Mouse (Mus musculus): Measurements from ENCODE around the gene Zic5. TPM values are rescaled to one million over a fixed set of nuclear protein-coding genes. Genes with fewer than 3 reads are reported as not detected.

Zic5 gene
- polyA plus RNA-seq, 1 experiment from 2014 or later = not detected

DNA sequence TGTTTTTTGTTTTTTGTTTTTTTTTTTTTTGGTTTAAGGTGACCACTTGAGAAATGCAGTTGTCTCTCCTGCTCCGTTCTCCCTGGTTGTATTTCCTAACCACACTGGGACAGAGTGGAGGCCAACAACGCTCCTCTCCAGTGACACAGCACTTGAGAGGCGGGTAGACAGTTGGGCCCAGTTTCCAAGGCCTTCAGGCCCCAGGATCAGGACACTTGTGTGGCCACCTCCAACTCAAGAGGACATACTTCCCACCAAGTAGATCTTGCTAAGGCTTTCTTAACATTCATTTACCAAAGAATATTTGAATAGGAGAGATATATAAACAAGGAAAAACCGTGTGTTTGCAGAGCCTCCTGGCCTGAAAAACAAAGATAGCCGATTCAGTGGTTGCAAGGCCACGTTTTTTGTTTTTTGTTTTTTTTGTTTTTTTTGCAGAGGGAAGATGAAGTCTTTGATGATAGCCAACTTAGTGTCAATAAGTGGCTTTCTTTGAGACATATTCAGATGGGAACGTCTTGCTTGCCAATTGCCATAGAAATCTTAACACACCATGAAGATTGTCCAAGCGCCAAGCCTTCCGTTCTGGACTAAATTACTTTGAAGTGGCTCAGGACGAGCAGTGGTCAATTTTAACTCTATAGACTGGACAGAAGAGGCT is 10.4 kb downstream of the Zic5 start:
- WGBS (ENCODE audit: insufficient replicate concordance) = 58% methylated on average over 10 of the region's 10 CpGs
- H3K4me2 ChIP-seq (ENCODE audit: low read depth, low read length) = no peak overlapping the region
- no peak overlapping the region for H3K9ac ChIP-seq (replicated peaks)
- H3K27me3 ChIP-seq (ENCODE audit: insufficient read depth, low read length) = peaks cover 65% of the 10 kb centered on the region
- DNase-seq (no peak), ATAC-seq (no peak)
- no peaks in the 10 kb centered on the region for H3K36me3 ChIP-seq (replicated peaks; ENCODE audit: insufficient read depth, low read length)
- no peak overlapping the region for H3K27ac ChIP-seq (ENCODE audit: low read depth)
- H3K4me3 ChIP-seq (ENCODE audit: low read depth, low read length) = no peak overlapping the region
- H3K4me1 ChIP-seq (ENCODE audit: insufficient read depth) = 0 out of 2 replicates have a peak, but pooled peaks cover 3% of the 10 kb centered on the region
- no peaks in the 10 kb centered on the region for H3K9me3 ChIP-seq (ENCODE audit: low read length)
- TF ChIP-seq CTCF (IDR thresholded peaks at IDR 0.05; ENCODE audit: low read depth) (no peak), EP300 (IDR thresholded peaks at IDR 0.05; ENCODE audit: low read depth) (no peak)

DNA sequence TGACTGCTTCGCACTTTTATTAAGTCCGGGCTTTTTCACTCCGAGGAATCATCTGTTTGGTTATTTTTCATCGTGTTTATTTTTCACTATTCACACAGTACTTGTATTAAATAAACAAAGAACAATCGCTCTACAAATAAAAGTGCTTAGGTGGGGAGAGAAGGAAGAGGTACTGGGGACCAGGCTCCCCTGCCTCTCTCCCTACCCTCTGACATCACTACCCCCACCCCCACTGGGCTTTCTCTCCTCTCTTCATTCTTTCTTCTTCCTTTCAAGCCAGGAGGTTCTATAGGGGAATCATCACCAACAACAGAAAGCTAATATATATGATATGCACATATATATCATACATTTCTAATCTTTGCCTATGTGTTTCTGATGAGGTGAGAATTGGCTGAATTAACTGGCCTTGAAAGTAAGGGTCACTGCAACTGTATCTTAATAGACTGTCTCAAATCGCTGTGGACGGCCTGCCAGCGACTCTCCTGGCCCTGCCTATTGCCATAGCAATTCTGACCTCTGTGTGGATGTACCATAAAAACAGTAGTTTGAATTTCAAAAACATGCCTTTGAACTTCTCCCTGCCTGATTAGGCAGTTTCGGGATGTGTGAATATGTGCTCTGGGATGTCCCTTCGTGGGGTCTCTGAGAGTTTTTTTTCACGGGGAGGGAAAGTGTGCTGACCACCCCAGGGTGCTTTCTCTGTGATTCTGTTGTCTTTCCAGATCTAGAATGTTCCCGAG is 11.3 kb downstream of the Zic5 start:
- H3K9ac ChIP-seq (replicated peaks) = no peak overlapping the region
- peaks cover 69% of the 10 kb centered on the region for H3K27me3 ChIP-seq (ENCODE audit: insufficient read depth, low read length)
- H3K4me1 ChIP-seq (ENCODE audit: insufficient read depth) = 0 out of 2 replicates have a peak, but pooled peaks cover 3% of the 10 kb centered on the region
- H3K4me2 ChIP-seq (ENCODE audit: low read depth, low read length) = peak overlapping the region; percentile 62
- no peak overlapping the region for H3K27ac ChIP-seq (ENCODE audit: low read depth)
- peak overlapping the region; percentile 35 for H3K4me3 ChIP-seq (ENCODE audit: low read depth, low read length)
- TF ChIP-seq EP300 (IDR thresholded peaks at IDR 0.05; ENCODE audit: low read depth) (no peak), CTCF (IDR thresholded peaks at IDR 0.05; ENCODE audit: low read depth) (no peak)
- no peak for ATAC-seq
- no peaks in the 10 kb centered on the region for H3K9me3 ChIP-seq (ENCODE audit: low read length)
- WGBS (ENCODE audit: insufficient replicate concordance) = 20% methylated on average over 12 of the region's 12 CpGs
- no peak for DNase-seq
- no peaks in the 10 kb centered on the region for H3K36me3 ChIP-seq (replicated peaks; ENCODE audit: insufficient read depth, low read length)

DNA sequence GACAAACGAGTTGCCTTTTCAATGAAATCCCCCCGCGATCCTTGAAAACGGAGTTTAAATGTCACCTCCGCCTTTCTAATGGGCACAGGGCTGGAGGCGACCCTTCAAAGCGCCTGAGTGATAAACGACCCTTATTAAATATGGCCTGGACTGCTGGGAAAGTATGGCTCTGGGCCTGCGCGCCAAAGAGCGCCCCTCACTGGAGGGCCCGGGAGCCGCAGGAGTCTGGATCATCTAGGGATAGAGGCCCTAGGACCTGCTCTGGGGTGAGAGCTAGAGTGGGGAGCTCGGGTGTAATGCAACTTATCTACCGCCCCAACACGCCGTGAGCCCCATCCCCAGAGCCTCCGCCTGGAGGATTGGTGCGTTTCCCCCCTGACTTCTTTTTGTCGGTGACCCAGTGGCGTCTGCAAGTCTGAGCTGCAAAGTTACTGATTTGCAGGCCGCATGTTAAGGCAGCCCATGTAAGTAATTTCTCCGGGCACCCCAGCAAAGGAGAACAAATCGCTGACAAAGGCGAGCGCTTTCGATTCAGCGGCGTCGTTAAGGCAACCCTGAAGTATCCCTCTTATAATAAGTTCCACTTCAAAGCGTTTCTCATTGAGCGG is 12.0 kb downstream of the Zic5 start:
- WGBS (ENCODE audit: insufficient replicate concordance) = 6% methylated on average over 32 of the region's 32 CpGs

DNA sequence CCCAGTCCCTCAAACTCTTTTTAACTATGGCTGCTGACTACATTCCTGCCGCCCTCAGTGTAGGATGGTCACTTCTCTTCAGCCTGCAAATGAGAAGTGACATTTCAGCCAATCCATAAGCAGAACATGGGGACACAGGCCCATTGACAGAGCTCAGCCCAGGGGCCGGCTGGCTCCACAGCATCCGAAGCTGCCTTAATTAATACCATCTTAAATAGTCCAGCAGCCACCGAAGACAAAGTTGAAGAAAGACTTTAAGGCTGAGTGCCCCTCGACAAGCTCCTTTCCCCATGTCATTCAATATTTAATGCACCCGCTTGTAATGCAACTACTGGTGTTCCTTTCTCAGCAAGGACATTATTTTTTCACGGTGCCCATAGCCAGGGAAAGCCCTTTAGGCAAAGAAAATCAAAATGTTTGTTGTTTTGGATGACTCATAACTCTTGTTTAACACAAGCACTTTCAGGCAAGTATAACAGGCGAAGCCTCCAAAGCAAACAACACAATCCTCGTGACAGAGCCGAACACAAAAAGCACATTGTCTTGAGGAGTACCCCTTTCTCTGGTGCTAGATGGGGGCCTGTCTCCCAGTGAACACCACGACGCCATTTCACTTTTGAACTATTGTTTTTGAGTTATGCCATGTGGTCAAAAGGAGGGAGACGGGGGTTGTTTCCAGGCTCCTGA is 12.6 kb downstream of the Zic5 start:
- 53% methylated on average over 13 of the region's 13 CpGs for WGBS (ENCODE audit: insufficient replicate concordance)
- no peak overlapping the region for H3K9ac ChIP-seq (replicated peaks)
- H3K4me1 ChIP-seq (ENCODE audit: insufficient read depth) = 0 out of 2 replicates have a peak, but pooled peaks cover 3% of the 10 kb centered on the region
- DNase-seq (no peak), ATAC-seq (no peak)
- TF ChIP-seq EP300 (IDR thresholded peaks at IDR 0.05; ENCODE audit: low read depth) = no peak
- no peak for TF ChIP-seq CTCF (IDR thresholded peaks at IDR 0.05; ENCODE audit: low read depth)
- H3K4me3 ChIP-seq (ENCODE audit: low read depth, low read length) = peak overlapping the region; percentile 35; the same call in 1 of the 2 replicates
- peak overlapping the region; percentile 62 for H3K4me2 ChIP-seq (ENCODE audit: low read depth, low read length)
- no peaks in the 10 kb centered on the region for H3K36me3 ChIP-seq (replicated peaks; ENCODE audit: insufficient read depth, low read length)
- H3K9me3 ChIP-seq (ENCODE audit: low read length) = no peaks in the 10 kb centered on the region
- H3K27ac ChIP-seq (ENCODE audit: low read depth) = no peak overlapping the region
- peaks cover 76% of the 10 kb centered on the region for H3K27me3 ChIP-seq (ENCODE audit: insufficient read depth, low read length)

More for the DNA sequence above, 12.0 kb downstream of the Zic5 start:
- H3K9me3 ChIP-seq (ENCODE audit: low read length) = no peaks in the 10 kb centered on the region
- H3K9ac ChIP-seq (replicated peaks) = no peak overlapping the region
- no peak for DNase-seq
- H3K36me3 ChIP-seq (replicated peaks; ENCODE audit: insufficient read depth, low read length) = no peaks in the 10 kb centered on the region
- TF ChIP-seq EP300 (IDR thresholded peaks at IDR 0.05; ENCODE audit: low read depth) (no peak), CTCF (IDR thresholded peaks at IDR 0.05; ENCODE audit: low read depth) (no peak)
- H3K4me1 ChIP-seq (ENCODE audit: insufficient read depth) = 0 out of 2 replicates have a peak, but pooled peaks cover 3% of the 10 kb centered on the region
- H3K27ac ChIP-seq (ENCODE audit: low read depth) = no peak overlapping the region
- peak overlapping the region; percentile 35 for H3K4me3 ChIP-seq (ENCODE audit: low read depth, low read length)
- peak overlapping the region; percentile 62 for H3K4me2 ChIP-seq (ENCODE audit: low read depth, low read length)
- peaks cover 75% of the 10 kb centered on the region for H3K27me3 ChIP-seq (ENCODE audit: insufficient read depth, low read length)
- ATAC-seq = no peak

DNA sequence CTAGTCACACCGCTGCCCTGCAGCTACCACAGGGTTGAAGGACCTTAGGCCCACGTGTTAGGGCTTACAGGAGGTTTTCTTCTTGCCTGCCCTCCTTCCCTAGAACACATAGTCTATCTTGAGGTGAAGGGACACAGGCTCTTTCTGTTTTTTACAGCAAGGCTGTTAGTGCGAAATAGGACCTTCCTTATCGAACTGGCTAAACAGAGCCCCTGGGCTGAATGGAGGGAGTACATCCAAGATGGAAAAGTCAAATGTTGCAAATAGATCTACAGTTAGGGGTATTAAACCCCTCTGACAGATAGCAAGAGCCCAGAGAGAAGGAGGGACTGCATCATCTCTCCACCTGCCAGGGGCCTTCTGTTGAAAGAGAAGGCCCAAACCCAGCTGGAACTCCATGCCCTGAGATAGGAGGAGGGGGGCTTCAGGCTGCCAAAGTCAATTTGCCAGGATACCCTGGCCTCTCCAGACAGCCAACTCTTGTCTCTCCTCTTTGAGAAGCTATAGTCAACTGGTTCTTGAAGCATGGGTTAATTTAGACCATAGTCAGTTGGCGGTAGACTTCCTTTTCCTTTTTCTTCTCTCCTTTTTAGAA is 13.8 kb downstream of the Zic5 start:
- no peak overlapping the region for H3K4me2 ChIP-seq (ENCODE audit: low read depth, low read length)
- no peak overlapping the region for H3K4me3 ChIP-seq (ENCODE audit: low read depth, low read length)
- H3K4me1 ChIP-seq (ENCODE audit: insufficient read depth) = 0 out of 2 replicates have a peak, but pooled peaks cover 3% of the 10 kb centered on the region
- 51% methylated on average over 5 of the region's 5 CpGs for WGBS (ENCODE audit: insufficient replicate concordance)
- H3K27ac ChIP-seq (ENCODE audit: low read depth) = no peak overlapping the region
- H3K27me3 ChIP-seq (ENCODE audit: insufficient read depth, low read length) = peaks cover 81% of the 10 kb centered on the region
- H3K9ac ChIP-seq (replicated peaks) = no peak overlapping the region
- no peaks in the 10 kb centered on the region for H3K36me3 ChIP-seq (replicated peaks; ENCODE audit: insufficient read depth, low read length)
- H3K9me3 ChIP-seq (ENCODE audit: low read length) = no peaks in the 10 kb centered on the region
- no peak for DNase-seq
- ATAC-seq = no peak
- no peak for TF ChIP-seq EP300 (IDR thresholded peaks at IDR 0.05; ENCODE audit: low read depth)
- TF ChIP-seq CTCF (IDR thresholded peaks at IDR 0.05; ENCODE audit: low read depth) = no peak

All from liver, postnatal 0 days (tissue).